Mouse (Mus musculus) layer of hippocampus, postnatal 36 days (tissue): Measurements from ENCODE around the gene Mybpc2. TPM values are rescaled to one million over a fixed set of nuclear protein-coding genes. Genes with fewer than 3 reads are reported as not detected.

Experiments used
- DNase-seq, 2 experiments: peaks; one replicate each; pipeline ENCODE4 v3.0.0; 2022
- total RNA-seq, 2 experiments: library from RNA; stranded (reverse); gene quantifications; 2 replicates each; pipeline ENCODE4 v1.2.3; 2021

The Mybpc2 gene
- total RNA-seq: under 1 TPM in 1 of 2 experiments, not detected in 1; 0.12 TPM

DNA sequence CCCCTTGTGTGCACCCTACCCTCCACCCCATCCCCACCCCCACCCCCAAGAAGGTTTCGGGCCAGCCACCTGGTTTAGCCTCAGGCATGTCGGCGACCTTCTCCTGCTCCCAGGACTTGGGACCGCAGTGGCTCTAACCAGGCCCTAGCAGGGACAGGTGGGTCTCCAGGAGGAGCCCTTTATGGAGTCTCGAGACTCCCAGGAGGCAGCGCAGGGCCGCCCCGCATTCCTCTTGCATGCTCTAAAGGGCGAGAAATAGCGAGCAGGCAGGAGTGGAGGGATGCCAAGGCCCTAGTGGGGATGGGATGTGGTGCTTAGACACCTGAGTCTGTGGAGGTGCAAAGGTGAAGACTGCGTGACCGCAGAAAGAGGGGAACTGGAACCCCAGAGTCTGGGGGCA, at the start of gene Mybpc2:
Gene Mybpc2 (minus strand): TSS at position 155 of the 400 bp plus-strand sequence.
- no peak for DNase-seq

DNA sequence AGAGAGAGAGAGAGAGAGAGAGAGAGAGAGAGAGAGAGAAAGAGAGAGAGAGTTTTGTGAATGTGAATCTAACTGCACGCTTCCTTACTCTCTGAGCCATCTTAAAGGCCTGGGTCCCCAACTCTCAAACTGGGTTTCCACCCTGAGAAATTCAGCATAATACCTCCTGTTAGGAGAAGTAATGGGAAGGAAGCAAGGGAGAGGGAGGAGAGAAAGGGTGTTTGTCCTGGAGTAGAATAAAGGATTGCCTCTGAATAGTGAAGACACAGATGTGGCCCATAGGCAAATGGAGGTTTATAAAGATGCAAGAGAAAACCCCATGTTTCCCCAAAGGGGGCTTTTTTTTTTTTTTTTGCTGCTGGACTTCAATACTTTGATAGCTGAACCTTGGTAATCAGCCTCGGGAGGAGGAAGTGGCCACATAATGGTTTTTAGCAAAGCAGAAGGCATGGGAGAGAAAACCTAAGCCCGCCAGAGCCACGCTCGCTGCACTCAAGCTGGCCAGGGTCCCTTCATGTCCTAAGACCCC, 48.6 kb upstream of the Mybpc2 start:
- DNase-seq: no peak

DNA sequence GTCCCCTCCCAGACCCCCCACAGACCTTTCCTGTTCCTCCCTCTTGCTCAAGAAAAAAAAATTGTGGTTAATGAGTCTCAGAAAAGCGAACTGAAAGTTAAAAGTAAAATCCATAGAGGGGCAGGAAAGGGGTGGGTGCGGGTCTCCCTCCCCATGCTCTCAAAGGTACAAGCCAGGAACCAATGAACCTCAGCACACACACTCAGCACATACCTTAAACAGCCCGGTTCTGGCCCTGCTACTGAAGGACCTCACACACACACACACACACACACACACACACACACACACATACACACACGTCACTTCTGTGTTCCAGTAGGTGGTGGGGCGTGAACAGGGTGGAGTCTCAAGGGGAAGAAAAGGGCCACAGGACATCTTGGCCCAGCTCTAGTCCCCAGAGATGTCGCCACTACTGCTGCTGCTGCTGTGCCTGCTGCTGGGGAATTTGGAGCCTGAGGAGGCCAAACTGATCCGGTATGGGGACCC, 47.8 kb upstream of the Mybpc2 start, which contains the start of gene Napsa:
Gene Napsa (plus strand): TSS at position 168 of the 489 bp plus-strand sequence.
- no peak for DNase-seq

DNA sequence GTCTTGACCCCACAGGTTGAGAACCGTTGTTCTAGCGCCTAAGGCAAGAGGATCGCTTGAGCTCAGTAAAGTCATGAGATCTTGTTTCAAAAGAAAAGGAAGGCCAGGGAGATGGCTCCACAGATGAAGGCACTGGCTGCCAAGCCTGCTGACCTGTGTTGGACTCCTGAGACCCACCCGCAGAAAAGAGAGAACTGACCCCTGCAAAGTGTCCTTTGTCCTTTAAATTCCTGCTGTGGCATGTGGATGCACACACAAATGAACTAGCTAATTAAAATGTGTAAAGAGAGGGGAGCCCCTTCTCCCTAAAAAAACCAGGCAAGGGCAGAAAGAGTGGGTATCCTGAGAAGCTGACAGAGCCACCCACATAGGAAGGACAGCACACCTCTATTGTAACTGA, 47.4 kb upstream of the Mybpc2 start:
- DNase-seq: no peak

DNA sequence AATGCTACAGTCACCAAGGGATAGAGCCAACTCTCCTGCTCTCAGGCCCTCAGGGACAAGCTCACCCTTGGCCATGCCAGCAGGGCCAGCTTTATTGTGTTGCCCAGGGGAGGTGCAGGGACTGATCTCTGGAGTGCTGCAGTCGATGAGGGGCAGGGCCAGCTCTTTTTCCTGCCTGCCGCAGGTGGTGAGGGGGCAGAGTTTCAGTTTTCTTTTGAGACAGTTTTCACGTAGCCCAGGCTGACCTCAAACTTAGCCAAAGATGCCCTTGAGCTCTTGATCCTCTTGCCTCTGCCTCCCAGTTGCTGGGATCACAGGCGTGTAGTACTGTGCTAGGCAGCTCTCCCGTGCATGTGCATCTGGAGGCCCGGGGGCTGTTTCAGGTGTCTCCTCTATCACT, 46.5 kb upstream of the Mybpc2 start:
- no peak for DNase-seq

DNA sequence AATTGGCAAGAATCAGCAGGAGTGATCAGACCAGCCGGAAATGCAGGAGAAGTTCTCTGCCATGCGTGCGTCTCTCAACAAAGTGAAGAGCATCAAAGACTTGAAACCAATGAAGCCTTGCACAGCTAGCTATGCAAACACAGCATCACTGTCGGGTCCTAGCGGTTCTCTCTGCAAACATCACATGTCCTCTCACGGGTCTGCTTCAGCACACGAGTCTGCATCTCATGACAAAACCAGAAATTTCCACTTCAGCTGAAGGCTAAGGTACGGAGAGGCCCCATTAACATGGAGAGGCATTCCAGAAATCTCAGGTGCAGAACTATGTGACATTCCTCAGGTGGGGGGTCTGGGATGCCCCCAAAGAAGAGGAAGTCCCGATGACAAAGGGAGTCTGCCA, 44.3 kb upstream of the Mybpc2 start:
- DNase-seq: no peak

DNA sequence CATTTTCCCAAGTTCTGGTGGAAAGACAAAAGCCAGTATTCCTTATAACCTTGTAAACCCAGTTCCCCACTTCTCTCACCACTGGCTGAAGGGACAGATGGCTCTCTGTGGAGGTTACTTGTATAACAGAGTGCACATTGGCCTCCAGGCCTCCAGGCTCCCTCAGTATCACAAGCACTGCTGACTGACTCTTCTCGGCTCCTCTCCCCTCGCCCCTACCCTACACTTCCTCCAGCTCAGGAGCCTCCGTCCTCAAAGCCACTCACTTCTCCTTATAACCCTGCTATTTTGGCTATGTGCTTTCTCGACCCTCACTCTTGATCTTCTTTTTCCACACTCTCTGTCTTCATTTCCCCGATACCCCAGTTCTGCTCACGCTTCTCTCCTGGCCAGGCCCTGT, 41.0 kb upstream of the Mybpc2 start:
- no peak for DNase-seq

DNA sequence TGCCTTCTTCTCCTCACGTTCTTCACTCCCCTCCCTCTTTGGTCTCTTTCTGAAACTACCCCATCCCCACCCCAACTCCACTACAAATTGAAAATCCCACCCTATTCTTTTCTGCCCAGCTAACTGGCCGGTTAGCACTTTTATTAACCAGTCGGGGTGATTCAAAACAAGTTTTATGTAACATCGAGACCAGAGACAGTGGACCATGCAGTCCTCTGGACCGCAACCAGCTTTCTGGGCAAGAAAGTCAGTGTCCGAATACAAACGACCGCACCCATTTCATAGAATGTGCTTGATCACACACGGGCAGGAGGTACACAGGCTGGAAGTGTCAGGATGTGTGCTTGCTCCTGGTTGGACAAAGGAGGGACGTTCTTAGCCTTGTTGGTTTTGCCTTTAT, 40.0 kb upstream of the Mybpc2 start:
- DNase-seq: no peak

DNA sequence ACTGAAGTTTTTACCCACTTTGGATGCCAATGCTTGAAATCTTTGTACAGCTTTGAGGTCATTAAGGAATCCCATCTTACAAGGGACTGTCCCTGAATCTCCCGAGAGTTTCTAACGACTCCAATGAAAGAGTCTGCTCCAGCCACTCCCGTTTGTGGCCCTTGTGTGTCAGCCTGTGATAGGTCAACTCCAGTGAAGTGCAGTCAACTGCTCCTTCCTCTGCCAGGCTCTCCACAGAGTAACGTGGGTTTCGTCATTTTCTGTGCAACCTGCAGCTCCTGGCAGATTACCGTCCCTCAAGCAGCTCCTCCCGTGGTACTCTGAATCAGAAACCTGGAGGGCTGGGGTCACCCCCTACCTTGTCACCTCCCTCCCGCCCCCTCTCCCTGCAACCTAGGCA, 38.8 kb upstream of the Mybpc2 start:
- DNase-seq: no peak

DNA sequence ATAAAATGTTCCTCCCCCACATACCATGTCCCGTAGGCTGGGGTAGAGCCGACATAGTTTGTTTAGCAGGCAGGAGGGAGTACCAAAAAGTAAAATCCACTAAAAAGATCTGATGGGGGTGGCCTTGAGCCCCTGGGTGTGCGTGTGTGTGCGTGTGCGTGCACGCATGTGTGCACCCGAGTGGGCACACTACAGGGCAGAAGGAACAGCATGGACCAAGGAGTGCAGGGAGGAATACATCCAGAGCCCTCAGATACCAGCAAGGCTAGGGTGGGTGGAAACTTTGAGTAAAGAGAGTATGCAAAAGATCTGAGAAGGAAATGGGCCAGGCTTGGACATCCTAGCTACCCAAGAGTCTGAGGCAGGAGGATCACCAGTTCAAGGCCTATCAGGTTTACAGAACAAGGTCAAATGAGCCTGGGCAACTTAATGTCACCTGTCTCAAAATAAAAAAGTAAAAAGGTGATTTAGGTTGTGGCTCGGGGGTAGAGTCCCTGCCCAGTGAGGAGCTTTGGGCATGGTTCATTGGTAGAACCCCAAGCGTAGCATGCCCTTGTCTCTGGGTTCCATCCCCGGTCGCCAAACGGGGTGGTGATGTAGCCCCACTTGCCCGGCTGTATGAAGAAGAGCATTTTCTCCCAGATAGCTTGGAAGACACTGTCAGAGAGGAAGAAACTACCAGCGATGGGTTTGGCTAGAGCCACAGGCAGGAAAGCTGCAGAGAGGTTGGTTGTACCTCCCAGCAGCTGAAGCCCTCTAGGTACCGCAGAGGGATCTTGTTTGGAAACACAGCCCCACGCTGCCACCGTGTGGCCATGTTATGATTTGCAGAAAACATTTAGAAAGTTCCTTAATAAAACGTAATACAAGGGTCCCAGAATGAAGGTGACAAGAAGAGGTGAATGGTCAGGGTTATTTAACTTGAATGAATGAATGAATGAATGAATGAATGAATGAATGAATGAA, 36.3 kb upstream of the Mybpc2 start:
- DNase-seq: peak; percentile 67 to 70

DNA sequence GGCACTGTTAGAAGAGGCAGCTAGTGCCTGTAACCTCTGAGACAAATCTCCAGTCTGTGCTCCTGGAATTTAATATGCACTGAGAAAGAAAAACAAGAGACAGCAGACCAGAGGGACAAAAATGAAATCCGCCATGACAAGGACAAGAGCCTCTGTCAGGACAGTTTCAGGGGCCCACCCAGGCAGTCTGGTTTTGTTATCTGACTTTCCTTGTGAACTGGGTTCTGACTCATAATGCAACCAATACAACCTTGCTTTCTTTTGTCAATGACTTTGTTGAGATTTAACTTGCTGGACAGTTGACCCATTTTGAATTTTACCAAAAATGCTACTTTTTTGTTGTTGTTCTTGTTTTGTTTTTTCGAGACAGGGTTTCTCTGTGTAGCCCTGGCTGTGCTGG, 33.2 kb upstream of the Mybpc2 start:
- no peak for DNase-seq

DNA sequence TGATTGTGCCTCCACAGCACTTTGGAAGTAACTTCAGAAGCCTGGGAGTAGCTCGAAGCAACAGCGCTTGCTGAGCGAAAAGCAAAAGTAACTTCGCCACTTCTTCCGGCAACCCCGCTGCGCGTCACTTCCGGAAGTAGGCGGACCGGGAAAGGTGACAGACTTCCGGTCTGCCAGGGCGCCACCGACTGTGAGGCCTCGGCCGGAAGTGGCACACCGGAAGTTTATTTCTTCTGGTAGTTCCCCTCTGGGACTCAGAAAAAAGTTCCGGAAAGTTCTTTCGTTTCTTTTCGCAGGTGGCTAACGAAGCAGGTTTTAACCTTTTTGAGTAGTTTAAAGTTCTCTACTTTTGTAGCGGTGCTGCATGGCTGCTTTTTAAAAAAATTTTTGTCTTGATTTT, 29.4 kb upstream of the Mybpc2 start, which contains the start of gene Nr1h2:
Gene Nr1h2 (minus strand): TSS at position 126 of the 400 bp plus-strand sequence.
- DNase-seq: peak; percentile 92 to 93

DNA sequence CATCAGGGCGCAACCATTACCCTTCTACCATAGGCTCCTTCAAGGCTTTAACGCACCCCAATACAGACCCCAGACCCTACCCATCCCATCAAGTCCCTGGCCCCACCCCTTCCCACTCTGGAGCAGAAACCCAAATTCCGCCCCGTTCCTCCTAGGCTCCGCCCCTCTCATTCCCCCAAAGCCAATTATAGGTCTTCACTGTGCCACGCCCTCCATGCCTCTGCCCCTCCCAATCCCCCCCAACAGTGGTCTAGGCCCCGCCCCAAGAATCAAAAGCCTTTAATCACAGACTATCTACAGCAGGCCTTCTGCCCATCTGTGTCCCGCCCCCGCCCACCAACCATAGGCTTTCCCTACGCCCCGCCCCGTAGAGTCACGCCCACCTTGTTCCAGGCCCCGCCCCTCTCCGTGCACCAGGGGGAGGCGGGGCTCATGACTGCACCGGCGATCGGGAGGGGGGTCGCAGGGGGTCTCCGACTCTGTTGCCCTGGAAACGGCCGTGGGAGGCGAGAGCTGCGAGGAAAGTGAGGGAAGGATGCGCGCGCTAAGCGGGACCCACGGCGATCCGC, 28.8 kb upstream of the Mybpc2 start:
- peak in 1 of 2 experiments; percentile 60 for DNase-seq

DNA sequence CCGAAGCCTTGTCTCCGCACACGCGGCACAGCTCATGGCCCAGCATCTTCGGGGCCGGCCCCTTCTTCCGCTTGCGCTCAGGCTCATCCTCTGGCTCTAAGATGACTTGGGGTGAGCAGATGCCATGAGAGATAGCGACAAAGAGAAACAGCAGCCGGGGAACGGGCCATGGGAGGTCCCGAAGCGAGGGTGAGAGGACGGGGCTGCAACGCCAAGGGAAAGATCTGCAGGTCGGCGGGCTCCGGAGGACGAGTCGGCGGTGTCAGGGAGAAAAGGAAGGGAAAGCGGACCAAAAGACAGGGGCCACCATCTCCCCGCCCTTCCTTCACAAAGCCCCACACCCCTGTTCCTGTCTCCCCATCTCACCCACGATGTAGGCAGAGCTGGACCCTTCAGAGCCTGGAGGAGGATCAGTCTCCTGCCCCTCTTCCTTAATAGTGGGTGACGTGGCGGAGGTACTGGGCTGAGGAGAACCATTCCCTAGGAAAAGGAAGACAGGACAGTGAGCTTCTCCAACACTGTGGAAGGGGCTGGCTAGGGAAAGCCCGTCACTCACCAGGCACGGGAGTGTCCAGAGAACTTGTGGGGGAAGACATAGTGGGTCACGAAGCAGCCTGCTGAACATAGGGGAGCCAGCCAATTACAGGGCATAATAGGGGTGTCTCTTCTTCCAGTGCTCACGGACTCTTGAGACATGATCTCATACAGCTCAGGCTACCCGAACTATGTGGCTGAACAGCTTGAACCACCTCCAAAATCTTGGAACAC, 27.9 kb upstream of the Mybpc2 start:
- DNase-seq: no peak

DNA sequence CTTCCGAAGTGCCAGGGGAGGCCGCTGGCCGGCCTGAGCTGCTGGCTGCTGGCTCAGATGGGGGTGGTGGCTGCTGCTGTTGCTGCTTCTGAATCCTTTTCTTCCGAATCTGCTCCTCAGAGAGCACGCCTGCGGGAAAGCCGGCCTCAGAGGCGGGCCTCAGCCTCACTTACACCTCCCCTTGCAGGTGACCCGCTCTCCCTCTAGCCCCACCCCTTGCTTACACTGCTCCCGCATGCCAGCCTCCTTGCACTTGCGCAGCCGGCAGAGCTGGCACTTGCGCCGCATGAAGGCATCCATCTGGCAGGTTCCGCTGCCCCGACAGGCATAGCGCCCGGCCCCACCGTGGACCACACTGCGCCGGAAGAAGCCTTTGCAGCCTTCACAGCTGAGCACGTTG, 27.3 kb upstream of the Mybpc2 start:
- DNase-seq: no peak

DNA sequence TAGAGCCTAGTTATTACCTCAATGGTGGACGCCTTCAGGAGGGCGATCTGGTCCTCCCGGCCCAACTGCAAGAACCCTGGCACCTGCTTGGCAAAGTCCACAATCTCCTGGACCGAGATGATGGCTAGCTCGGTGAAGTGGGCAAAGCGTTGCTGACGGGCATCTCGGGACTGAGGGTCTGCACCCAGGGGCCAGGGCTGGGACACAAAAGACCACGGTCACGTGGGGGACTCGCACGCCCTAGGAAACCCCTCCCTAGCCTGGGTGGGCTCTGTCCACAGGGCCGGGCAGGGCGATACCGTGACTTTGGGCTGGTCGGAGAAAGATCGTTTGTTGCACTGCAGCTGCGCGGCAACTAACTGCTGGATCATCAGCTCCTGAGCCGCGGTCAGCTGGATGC, 26.8 kb upstream of the Mybpc2 start:
- no peak for DNase-seq

DNA sequence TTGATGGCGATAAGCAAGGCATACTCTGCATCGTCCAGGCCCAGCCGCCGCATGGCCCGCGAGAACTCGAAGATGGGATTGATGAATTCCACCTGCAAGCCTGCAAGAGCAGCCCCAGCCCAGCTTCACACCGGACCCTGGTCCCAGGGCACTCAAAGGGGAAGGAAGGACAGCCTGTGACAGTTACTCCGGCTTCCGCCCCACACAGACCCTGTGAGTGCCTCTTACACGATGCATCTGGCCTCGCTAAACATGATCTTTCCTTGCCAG, 25.9 kb upstream of the Mybpc2 start:
- no peak for DNase-seq

DNA sequence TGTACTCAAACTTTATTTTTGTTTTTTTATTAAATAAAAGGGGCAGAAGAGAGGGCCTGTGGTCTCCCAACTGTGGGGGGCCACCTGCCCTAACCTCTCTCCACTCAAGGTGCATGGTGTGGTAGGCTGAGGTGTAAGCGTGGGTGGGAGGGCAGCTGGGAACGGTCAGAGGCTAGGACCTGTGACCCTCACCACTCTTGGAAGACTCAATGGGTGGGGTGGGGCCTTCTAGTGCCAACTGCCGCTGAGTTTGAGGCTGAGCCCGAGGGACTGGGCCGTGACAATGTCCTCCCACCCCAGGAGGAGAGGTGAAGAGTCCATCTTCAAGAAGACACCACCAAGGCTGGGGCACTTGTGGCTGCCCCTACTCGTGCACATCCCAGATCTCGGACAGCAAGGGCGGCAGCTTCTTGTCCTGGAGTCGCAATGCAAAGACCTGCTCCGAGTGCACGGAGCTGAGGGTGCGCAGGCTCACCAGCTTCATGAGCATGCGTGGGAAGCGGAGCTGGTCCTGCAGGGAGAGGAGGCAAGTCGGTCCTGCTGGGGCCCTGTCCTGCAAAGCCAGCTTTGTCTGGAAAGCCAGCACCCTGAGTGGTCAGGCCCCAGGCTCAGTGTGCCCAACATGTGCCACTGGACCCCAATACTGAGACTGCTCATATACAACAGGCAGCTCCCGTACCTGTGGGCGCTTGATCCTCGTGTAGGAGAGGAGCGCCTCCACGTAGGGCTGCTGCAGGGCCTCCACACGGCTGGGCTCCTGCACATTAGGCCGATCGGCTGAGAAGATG, 25.4 kb upstream of the Mybpc2 start:
- DNase-seq: no peak

DNA sequence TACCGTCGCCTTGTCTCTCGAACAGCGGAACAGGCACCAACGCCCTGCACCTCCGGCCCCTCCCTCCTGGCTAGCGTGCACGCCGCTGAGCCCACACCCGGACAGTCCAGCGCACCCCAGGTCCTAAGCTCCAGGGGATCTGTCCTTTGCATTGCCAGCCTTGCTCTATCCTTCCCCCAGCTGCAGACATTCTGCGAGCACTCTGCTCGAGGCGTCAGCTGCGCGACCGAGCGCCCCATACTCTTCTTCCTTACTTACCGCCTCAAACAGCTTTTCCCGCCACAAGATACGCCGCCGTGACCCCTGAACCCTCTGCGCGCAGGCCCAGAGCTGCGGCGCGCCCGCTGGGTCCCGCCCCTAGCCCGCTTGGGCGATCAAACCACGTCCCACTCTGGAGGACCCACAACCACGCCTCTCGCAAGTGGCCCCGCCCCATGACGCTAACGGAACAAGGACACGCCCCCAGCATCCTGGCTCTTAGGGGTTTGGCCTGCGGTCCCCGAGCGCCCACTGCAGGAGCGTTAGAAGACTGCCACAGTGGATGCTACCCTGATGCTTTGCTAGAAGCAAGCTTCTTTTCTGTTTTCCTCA, 24.1 kb upstream of the Mybpc2 start, which contains the start of gene Pold1:
Gene Pold1 (minus strand): TSS at position 353 of the 591 bp plus-strand sequence.
- DNase-seq: peak; percentile 99

DNA sequence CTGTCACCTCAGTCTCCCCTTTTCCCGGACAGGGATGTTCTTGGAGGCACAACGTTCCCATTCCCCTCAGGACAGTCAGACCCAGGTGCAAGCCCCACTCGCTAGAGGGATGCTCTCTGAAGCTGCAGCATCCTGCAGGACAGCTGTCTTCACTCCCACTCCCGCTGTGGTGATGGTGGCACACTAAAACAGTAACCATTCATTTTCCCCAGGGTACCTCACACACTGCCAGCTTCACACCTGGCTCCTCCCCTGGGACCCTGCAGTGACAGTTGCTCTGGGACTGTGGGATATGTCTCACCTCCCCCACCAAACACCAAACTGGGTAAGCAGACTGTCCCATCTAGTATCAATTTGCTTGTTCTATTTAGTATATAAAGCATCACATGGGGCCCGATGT, 23.3 kb upstream of the Mybpc2 start:
- no peak for DNase-seq

DNA sequence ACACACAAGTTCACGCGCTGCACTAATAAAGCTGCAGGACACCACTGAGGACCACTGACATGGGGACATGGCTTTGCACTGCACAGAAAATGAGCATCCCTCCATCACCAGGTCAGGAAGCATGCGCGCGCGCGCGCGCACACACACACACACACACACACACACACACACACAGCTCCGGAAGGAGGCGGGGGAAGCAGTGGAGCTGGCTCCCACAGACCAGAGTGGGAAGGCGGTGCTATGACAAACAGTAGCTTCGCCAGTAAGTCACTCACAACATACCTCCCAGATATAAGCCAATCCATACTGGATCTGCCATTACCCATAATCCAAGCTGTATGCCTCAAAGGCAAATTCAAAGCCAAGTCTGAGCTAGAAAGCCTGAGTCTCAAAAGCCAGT, 22.6 kb upstream of the Mybpc2 start:
- DNase-seq: no peak

DNA sequence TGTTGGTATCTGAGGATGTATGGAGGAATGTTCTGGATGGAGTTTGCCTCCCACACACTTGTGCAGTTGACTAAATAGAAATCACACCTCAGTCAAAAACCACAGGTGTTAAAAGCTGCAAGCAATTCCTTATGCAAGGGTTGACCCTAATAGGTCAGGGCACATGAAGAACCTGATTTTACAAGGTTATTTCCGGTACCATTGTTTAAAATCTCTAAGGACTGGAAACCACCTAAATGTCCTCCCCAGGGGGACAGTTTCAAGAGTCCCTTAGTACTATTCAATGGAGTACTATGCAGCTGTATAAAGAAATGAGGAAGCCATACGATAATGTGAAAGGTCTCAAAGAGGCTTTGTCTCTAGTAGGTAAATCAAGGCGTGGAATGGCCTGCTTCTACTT, 21.8 kb upstream of the Mybpc2 start:
- DNase-seq: no peak
